Mouse (Mus musculus): ENCODE measurements around the gene Dbn1.

GRCm38 (mm10) chr13:55507877-55508276 lies 20.0 kb upstream of the Dbn1 start:
- peak; percentile 44; the same call in 1 of the 2 replicates for TF ChIP-seq CTCF (IDR thresholded peaks at IDR 0.05; ENCODE audit: borderline replicate concordance, extremely low read depth, insufficient read depth, insufficient read length)
- TF ChIP-seq POLR2A (IDR thresholded peaks at IDR 0.05; ENCODE audit: borderline replicate concordance, extremely low read depth, insufficient read depth, insufficient read length, poor library complexity, severe bottlenecking): no peak

All from brain, embryonic 14.5 days (tissue).